Mouse (Mus musculus) ovary, postnatal 10 days (tissue): Measurements from ENCODE around the gene Fam83d.

Experiments used
- DNase-seq: peaks from one replicate; pipeline ENCODE4 v3.0.0; 2022; ENCODE audit warnings: low spot score

The Fam83d gene

GRCm38 (mm10) chr2:158745049-158745482, 22.8 kb upstream of the Fam83d start:
- DNase-seq, result no peak

GRCm38 (mm10) chr2:158746164-158746563, 21.7 kb upstream of the Fam83d start:
- DNase-seq, result no peak

GRCm38 (mm10) chr2:158749366-158749765, 18.5 kb upstream of the Fam83d start:
- DNase-seq, result no peak

GRCm38 (mm10) chr2:158760231-158760630, 7.7 kb upstream of the Fam83d start:
- DNase-seq, result no peak

GRCm38 (mm10) chr2:158762339-158762738, 5.6 kb upstream of the Fam83d start:
- DNase-seq, result no peak

GRCm38 (mm10) chr2:158768350-158768749, 457 bp downstream of the Fam83d start:
- peak; percentile 11 for DNase-seq

- no peak for DNase-seq
Measured at GRCm38 (mm10) chr2:158768771-158769170, 878 bp downstream of the Fam83d start.

GRCm38 (mm10) chr2:158770126-158770757, 2.3 kb downstream of the Fam83d start:
- no peak for DNase-seq

- no peak for DNase-seq
Measured at GRCm38 (mm10) chr2:158771066-158771763, 3.3 kb downstream of the Fam83d start.

GRCm38 (mm10) chr2:158772808-158773207, 4.9 kb downstream of the Fam83d start:
- no peak for DNase-seq

GRCm38 (mm10) chr2:158774886-158775285, 7.0 kb downstream of the Fam83d start:
- no peak for DNase-seq

GRCm38 (mm10) chr2:158776716-158777115, 8.8 kb downstream of the Fam83d start:
- no peak for DNase-seq

GRCm38 (mm10) chr2:158777490-158777889, 9.6 kb downstream of the Fam83d start:
- no peak for DNase-seq

- no peak for DNase-seq
Measured at GRCm38 (mm10) chr2:158778349-158778748, 10.5 kb downstream of the Fam83d start.

GRCm38 (mm10) chr2:158781126-158781525, 13.2 kb downstream of the Fam83d start:
- no peak for DNase-seq

GRCm38 (mm10) chr2:158786927-158787795, 19.3 kb downstream of the Fam83d start:
- no peak for DNase-seq

GRCm38 (mm10) chr2:158794494-158795004, 26.7 kb downstream of the Fam83d start, which contains the start of gene Dhx35:
TSS of gene Dhx35 (plus strand) at chr2:158794807.
- DNase-seq, result peak; percentile 65

- DNase-seq, result no peak
Measured at GRCm38 (mm10) chr2:158795043-158795442, 27.1 kb downstream of the Fam83d start.

- DNase-seq, result no peak
Measured at GRCm38 (mm10) chr2:158795875-158796274, 28.0 kb downstream of the Fam83d start.

GRCm38 (mm10) chr2:158799328-158799727, 31.4 kb downstream of the Fam83d start:
- DNase-seq, result no peak

- no peak for DNase-seq
Measured at GRCm38 (mm10) chr2:158800788-158801187, 32.9 kb downstream of the Fam83d start.

GRCm38 (mm10) chr2:158803575-158803974, 35.7 kb downstream of the Fam83d start:
- DNase-seq, result no peak
